Mouse (Mus musculus) layer of hippocampus, postnatal 36 days (tissue): ENCODE measurements around the gene Cc2d2b. TPM values are rescaled to one million over a fixed set of nuclear protein-coding genes. Genes with fewer than 3 reads are reported as not detected.

Experiments used
- DNase-seq, 2 experiments: peaks; one replicate each; pipeline ENCODE4 v3.0.0; 2022
- total RNA-seq, 2 experiments: library from RNA; stranded (reverse); gene quantifications; 2 replicates each; pipeline ENCODE4 v1.2.3; 2021

Cc2d2b gene
- total RNA-seq, 2 experiments from 2014 or later: 0.15 to 0.40 TPM

DNA sequence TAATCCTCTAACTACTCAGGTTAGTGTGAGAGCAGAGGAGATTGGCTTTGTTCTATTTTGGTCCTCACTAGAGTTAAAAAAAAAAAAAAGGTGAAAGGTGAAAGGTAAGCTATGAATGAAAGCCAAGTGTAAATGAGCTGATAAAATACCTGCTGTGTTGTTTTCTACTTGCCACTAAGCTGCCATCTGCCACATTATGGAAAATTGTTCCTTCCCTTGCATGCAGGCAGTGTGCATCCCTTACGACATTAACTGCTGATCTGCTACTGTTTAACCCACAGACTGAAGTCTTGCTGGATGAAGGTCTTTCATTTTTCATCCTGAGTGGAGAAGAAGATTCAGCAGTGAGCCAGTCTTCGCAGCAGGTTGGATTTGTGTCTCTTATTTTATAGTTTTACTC, 11.5 kb downstream of the Cc2d2b start:
- no peak for DNase-seq

DNA sequence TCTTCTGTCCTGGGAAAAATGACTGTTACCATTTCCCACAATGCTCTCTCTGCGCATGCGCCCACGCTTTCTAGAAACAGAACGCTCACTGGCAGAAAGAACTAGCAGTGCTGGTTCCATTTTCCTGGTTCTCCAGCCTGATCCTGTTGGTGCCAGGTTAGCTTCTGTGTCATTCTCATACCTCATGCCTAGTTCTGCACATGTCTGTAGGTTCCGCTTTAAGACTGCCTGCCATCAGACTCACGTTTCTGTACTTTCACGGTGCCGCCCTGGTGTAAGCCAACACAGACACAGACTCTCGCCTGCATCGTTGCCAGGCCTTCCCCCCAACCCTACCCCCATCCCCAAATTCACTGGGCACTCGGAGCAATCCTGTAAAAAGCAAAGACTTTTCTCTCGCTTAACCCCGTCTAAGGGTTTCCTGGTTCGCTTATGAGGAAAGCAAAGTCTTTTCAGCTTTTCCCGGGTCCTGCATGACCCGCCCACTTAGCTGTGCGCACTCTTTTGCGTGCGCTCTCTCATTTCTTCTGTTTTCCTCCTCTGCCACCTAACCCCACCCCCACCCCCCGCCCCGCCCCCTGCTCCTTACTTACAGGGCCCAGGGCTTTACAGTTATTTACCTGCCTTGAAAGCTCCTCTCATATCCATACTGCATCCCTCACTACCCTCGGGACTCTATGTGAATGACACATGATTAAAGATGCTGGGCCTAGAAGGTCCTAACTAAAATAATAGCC, 13.6 kb downstream of the Cc2d2b start:
- DNase-seq: peak; percentile 38 to 48

DNA sequence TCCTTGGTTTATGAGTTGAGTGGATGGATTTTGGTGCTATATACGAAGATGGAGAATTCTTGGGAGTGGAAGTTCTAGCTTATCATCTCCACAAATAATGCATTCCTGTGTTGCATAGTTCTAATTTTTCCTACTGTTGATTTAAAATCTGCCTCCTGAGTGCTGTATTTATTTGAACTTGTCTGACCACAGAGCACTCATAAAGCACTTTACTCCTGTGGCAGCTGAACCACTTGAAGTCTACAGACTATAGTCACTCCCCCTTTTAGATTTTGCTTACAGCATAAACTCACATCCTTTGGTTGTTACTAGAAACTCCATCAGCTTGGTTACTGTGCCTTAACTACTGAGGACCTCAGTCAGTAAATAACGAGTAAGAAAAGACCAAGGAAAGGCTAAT, 18.6 kb downstream of the Cc2d2b start:
- no peak for DNase-seq

DNA sequence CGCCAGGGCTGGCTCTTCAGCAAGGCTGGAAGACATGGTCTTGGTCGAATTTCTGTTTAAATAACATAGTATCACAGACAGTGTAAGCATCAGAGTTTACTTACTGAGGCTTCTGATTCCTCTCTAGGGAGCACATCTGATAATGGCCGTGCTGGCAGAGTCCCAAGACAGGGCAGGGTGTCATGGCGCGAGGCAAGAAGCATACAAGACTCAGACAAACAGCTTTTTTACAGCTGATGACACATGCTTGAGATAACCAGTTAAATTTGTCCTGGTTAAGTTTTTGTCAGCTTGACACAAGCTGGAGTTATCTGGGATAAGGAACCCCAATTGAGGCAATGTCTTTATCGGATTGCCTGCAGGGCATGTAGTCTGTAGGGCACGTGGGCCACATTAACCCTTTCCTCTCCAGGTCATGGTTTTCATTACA, 20.8 kb downstream of the Cc2d2b start:
- no peak for DNase-seq

DNA sequence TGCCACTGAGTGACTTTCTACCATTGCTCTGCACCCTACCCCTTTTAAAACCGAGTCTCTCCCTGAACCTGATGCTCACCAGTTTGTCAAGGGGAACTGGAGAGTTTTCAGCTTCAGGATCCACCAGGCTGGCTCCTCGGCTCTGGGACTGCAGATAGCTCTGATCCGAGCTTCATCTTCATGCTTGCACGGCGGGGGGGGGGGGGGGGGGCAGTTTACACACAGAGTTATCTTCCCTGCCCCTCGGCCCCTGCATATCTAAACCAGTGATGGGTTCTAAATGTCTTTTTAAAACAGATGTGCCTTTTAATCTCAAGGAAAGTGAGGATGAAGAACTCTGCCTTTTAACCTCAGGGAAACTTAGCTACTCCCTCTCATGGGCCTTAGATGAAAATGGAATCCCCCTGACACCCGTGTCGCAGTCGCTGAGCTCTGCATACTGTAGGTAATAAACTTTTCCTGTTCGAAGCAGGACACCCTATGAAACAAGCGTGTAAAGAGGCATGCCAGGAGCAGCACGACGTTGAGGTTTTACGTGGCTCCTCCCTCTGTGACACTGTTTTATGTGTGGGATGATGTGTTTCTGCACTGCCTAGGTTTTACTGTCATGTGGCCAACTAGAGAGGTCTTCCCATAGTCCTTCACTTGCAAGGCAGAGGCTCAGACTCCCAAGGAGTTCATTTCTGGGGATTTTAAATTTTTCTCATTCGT, 39.6 kb downstream of the Cc2d2b start:
- DNase-seq: no peak

DNA sequence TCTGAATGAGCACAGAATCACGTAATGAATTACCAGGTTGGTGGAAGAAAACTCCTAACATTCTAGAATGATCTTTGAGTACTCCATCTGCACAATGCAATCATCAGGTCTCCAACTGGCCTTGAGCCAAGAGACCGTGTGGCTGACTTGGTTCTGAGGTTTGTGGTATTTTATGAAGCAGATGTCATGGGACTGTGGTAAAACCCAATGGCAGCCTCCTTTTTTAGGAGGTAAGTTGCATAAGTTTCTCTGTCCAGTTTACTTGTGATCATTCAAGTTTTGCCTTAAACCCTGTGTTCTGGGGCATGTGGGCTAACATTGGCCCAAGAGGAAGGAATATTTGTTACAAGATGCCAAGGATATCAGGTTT, 40.1 kb downstream of the Cc2d2b start:
- no peak for DNase-seq

DNA sequence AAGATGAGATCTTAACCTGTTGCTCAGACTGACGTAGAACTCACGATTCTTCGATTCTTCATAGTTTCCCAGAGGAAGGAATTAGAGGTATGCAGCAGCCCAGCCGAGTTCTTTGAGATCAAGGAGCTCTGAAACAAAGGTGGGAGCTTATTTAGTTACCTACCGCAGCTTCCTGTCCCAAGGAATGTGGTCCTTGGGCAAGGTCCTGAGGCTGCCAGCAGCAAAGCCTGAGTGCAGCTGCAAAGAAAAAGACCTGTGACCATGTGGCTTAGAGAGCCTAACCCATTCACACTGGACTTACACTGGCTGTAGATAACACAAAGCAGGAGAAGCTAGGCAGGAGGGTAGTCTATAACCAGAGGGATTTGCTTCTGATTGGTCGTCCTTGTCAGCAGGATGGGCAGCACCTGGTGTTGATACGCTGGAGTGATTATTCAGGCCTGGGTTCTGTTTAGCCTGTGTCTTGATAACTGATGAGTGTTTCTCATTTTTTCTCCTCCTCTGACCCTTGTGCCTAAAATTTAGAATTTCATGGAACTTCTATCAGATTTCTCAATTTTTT, 56.7 kb downstream of the Cc2d2b start:
- no peak for DNase-seq

DNA sequence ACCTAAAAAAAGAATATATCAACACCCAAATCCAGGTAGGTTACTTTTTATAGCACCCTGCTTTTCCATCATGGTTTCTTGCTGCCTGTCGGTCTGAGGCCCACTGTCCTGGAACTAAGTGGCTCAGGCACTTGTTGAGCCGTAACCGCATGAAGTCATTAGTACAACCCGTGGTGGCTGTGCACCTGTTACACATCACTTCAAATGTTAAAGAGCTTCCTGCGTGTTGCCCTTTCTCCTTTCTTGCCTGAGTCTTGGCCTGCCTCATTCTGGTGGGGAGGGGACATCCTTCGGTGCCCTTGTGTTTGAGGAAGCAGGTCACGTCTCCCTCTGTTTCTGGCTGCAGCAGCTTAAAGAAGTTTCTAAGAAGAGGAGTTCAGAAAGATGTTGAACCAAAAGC, 61.3 kb downstream of the Cc2d2b start:
- DNase-seq: no peak

DNA sequence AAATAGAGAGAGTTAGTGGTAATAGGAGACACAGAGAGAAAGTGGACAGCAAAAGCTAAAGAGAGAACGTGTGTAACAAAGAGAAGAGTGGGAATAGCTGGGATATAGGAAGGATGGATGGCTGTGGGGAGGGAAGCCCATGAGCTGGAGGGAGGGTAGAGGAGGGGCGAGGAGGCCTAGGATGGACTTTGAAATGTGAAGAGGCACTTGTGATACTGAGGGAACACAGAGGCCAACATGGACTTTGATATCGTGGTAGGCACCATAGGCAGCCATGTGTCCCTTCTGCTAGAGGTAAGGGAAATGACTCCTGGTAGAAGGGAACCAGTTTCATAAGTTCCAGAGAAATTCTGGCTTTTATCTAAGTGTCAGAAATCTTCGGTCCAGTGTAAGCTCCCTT, 63.3 kb downstream of the Cc2d2b start:
- no peak for DNase-seq

DNA sequence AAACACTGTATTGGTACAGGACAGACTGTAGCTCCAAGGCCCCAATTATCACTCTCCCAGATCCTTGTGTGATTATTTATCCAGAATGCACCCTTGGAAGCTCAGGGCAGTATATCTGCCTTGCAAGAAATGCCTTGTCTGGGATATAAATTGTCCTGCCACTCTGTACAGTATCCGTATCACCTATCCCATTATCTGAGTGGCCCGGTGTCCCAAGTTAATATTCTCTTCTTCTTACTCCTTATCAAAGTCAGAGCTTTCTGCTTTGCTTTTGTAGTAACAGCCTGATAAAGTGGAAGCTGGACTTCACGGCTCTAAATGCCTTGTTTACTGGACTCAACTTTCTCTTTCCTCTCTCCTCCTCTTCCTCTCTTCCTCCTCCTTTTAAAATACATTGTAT, 64.2 kb downstream of the Cc2d2b start:
- no peak for DNase-seq

DNA sequence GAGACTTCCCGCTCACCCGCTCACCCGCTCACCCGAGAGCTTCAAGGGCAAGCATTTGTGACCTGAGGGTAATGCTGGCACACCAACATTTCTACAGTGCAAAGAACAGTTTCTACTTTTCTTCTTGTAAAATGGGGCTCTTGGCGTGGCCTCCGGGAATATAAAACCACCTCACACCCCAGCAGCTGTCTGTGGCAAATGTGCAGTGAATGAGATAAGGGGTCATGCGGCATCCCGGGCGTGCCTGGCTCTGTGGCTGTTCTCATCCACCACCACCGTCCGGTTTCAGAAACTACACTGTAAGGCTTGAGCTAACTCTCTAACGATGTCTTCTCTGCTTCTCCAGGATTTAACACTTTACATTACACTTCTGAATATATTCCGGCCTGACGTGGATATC, 64.8 kb downstream of the Cc2d2b start:
- no peak for DNase-seq

DNA sequence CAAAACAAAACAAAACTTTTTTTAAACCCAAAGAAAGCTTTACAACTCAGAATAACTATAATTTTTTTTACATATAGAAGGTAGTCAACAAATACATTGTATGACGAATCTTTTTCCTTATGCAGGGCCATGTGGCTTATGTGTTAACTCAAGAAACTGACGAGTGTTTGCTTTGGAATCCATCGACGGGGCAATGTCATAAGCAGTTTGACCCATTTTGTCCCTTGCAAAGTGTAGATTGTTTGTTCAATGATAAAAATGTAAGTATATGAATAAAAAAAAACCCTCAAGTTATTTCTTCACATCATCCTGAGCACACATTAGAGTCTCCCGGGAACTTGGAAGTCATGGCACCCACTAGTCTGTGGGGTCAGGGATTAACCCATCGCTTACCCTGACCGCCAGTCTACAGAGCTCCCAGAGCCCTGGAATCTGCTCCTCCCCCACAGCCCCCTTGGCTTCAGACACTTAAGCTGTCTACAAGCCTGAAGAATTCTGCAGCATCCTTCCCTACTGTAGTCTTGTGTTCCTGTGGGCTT, 67.2 kb downstream of the Cc2d2b start:
- DNase-seq: no peak

DNA sequence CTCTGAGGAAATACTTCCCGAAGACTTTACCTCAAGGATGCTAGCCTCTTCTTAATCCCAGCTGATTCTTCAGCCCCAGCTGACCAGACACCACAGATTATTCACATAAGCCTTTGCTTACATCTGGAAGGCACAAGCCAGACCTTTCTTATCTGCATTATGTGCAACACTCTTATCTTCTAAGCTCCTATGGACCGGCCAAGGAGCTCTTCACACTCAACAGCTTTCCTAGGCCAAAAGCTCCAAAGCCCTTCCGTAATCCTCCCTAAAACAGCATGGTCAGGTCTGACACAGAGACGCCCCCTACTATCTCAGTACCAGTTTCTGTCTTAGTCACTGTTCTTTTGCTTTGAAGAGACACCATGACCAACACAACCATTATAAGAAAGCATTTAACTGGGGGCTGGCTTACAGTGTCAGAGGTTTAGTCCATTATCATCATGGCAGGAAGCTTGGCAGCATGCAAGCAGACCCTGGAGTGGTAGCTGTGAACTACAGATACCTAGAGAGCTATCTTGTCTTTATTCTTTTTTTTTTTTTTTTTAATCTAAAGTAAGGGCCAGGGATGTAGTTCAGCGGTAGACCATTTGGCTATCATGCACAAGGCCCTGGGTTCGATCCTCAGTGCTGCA, 69.5 kb downstream of the Cc2d2b start:
- DNase-seq: no peak

DNA sequence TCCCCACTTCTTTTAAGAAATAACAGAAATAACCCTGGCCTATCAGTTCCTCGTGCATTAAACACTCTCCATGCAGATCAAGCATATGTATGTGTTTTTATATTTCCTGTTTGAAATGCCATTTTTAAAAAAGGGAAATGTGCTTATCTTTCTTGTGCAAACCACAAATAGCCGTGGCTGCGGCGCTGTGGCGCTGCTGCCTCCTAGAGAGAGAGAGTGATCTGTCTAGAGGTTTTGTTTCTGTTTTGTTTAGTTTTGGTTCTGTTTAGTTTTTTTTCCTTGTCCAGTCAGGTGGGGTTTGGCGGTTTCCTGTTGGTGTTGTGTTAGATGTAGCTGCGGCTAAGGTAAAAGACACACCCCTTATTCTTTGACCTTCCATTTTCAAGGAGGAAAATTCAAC, 70.2 kb downstream of the Cc2d2b start:
- no peak for DNase-seq

DNA sequence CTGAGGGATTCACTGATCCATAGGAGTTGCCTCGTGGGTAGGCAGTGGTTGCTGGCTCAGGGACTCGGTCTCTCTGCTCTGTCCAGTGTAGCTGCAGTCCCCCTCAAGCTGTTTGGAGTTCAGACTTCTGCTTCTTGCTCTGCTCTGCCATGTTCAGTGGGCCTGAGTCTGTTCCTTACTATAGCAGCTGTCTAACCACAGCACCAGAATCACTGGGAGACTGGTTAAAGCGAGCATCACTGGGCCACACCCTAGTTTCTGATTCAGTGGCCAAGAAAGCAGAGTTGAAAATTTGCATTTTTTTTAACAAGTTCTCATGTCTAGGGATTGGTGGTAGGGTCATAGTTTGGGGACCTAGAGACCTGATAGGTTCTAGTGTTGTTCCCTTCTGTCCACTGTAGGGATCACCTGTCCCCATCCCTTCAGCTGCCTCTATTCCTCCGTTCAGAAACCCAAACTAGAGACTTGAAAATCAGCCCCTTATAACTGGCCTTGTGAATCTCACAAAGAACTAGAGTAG, 72.8 kb downstream of the Cc2d2b start:
- DNase-seq: no peak

DNA sequence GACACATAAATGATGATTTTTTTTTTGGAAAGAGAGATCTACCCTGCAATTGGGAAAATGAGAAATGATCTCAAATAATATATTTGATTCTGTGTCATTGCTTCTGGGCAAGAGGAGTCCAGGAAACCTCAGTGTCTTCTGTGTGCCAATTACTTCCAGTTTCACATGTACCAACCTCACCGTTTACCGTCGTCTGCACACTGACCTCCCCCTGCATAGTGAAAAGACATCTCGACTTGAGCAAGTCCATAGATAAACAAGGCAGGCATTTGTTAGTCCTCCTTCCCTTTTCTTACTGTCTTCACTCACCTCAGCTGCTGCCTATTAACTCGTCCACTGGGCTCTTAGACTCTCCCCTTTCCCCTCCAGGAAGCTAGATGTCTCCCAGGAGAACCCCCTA, 77.1 kb downstream of the Cc2d2b start:
- no peak for DNase-seq

DNA sequence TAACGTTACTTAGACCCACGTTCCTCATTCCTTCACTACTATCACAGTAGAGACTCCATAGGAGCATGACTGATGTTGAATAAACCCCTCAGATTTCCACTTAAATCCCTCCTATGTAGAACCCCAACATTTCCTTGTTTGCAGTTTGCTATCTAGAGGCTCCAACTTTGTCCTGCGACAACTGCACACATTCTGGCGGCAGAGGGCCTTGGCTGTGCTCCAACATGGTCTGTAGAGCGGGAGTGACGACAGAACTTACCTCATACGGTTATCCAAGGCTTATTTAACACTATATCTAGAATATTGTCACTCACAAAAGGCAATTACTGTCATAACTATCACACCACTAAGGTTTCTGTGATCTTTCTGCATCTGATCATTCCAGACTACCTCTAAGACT, 78.2 kb downstream of the Cc2d2b start:
- no peak for DNase-seq

DNA sequence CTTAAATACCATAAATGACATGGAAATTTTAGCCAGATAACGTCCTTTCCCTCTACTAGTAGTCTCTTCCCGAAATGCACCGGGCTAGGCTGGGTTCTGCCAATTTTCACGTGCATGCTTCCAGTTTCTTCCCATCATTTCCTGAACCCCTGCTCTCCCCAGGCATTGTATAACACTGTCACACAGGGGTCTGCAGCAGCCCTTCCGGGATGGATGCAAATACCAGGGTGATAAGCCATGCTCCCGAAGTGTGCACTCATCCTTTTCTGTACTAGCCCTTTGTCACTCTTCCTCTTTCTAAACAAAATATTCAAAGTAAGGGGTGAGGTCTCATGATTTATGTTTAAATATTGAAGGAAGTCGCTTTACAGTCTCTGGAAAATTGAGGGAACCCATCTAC, 81.6 kb downstream of the Cc2d2b start:
- no peak for DNase-seq

DNA sequence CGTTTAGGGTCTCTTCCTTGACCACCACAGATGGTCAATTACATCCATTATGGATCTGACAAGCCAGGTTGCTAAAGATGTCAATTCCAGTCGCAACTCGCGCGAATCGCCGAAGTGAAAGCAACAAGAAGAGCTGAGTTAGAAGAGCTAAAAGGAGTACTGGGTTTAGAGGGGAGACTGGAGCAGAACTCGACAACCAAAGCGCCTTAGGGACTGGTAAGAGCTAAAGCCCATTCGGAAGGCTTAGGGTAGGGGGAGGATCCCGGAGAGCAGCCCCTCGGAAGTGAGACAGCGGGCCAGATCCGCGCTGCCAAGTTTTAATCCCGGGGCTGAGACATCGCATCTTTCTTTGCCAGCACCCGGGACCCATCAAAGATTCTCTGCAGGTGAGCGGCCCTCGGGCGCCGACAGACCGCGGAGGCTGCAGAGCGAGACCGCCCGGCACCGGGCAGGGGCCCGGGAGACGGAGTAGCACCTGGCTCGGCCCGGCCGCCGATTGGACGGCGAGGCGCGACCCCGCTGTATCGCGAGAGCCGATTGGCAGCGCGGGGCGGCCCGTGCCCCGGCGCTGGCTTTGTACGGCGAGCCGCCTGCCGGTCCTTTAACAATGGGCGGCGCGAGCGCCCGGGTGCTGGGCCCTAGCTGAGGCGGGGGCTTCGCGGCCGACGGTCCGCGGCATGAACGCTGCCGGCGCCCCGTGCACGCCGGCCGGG, 82.3 kb downstream of the Cc2d2b start, which contains the start of gene Ccnj:
Ccnj (plus strand) TSS at position 577 of the 713 bp plus-strand sequence.
- DNase-seq: peak; percentile 94

DNA sequence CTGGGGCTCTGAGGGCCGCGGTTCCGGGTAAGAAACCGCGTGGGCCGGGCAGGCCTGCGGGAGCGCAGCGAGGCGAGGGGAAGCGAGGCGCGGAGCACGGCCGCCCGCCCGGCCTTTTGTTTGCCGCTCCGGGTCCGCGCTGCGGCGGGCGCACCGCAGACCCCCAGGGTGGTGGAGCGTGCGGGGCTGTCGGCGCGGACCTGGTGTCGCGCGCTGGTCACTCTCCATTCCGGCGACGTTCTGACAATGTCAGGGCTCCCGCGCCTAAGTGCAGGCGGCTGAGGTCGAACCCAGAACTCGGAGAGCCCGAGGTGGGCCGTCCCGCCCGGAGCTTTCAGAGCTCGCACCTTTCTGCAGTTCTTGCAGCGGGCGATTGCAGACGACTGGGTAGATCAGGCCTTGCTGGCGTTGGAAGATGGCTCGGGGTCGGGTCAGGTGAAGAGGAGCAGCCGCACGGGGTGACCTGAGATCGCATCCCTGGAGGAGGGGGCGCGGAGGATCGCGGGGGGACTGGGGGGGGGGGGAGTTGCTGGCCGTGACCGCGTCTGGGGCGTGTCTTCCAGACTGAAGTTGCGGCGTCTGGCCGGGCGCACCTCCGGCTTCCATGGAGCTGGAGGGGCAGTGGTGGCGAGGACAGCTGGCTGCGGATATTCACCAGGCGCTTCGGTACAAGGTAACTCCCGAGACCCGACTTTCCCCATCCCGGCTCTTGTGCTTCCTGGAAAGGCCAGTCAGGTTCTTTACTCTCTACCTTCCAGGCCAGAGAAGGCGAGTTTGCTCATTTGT, 83.1 kb downstream of the Cc2d2b start:
- DNase-seq: peak in 1 of 2 experiments; percentile 23

DNA sequence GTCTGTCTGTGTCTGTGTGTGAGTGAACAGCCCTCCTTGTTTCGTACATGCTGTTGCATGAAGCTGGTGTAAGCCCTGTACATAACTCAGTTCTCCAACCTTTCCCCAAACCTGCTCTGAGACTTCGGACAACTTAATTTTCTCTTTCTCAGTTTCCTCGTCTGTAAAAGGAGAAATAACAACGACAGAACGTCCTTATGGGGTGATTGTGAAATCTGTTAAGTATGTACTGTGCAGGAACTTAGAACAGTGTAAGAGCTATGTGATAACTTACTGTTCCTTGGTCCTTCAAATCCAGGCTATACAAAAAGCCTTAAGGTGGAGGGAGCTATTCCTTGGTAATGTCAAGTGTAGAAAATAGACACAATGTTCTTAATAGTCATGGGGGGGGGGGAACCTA, 83.8 kb downstream of the Cc2d2b start:
- DNase-seq: no peak
